Mouse (Mus musculus) adrenal gland, postnatal 36 days (tissue): ENCODE measurements around the gene Spata31. TPM values are rescaled to one million over a fixed set of nuclear protein-coding genes. Genes with fewer than 3 reads are reported as not detected.

Experiments
- DNase-seq, 2 experiments: peaks; one replicate each; pipeline ENCODE4 v3.0.0; 2021; ENCODE audit warnings: mixed read lengths in 1 of 2
- long read RNA-seq, 2 experiments: library from polyadenylated mRNA; stranded (forward); transcript quantifications; one replicate each; pipeline ENCODE4 v2.0.0; 2021; ENCODE audit warnings: borderline sequencing depth in 2 of 2
- total RNA-seq, 2 experiments: library from RNA; stranded (reverse); gene quantifications; 2 replicates each; pipeline ENCODE4 v1.2.3; 2021

Spata31 gene
- total RNA-seq = not detected
- long read RNA-seq, experiment 1 = 0 reads
- long read RNA-seq, experiment 2 = 0 reads

GRCm38 (mm10) chr13:64917191-64917590, at the start of gene Spata31:
Spata31 (plus strand) TSS chr13:64917406.
- DNase-seq = no peak

GRCm38 (mm10) chr13:64903132-64903531, 14.1 kb upstream of the Spata31 start:
- DNase-seq = no peak

- DNase-seq = peak; percentile 30 to 35
Measured at GRCm38 (mm10) chr13:64903585-64904208, 13.5 kb upstream of the Spata31 start, which contains the start of gene Cntnap3. Cntnap3 (minus strand) TSS chr13:64903955.

Other genes with a start within 250 kb of the Spata31 start
- under 1 TPM in 1 of 2 experiments, not detected in 1; 0.13 TPM for gene Cntnap3, start 13.5 kb upstream of the Spata31 start, total RNA-seq
- not detected for gene Spata31d1c, start 115.7 kb downstream of the Spata31 start, total RNA-seq
- not detected for gene Prss47, start 135.4 kb downstream of the Spata31 start, total RNA-seq
- 10 to 100 TPM; 43.1 to 53.7 TPM for gene Mfsd14b, start 195.6 kb downstream of the Spata31 start, total RNA-seq
- gene Olfr465-ps1, start 220.7 kb downstream of the Spata31 start, total RNA-seq = not detected
- not detected for gene Olfr466, start 232.8 kb downstream of the Spata31 start, total RNA-seq